Mouse (Mus musculus) naive thymus-derived CD4-positive, alpha-beta T cell, adult 5 months (primary cell): ENCODE data around the gene Abhd4. TPM values are rescaled to one million over a fixed set of nuclear protein-coding genes. Genes with fewer than 3 reads are reported as not detected.

Experiments used
- polyA plus RNA-seq: library from polyadenylated mRNA; unstranded; fragments of 100-300 nt; shearing (Covaris generic); gene quantifications from one replicate; pipeline ENCODE4 v1.2.1, GENCODE M21; 2017

The Abhd4 gene
- polyA plus RNA-seq, result 3.4 TPM

DNA sequence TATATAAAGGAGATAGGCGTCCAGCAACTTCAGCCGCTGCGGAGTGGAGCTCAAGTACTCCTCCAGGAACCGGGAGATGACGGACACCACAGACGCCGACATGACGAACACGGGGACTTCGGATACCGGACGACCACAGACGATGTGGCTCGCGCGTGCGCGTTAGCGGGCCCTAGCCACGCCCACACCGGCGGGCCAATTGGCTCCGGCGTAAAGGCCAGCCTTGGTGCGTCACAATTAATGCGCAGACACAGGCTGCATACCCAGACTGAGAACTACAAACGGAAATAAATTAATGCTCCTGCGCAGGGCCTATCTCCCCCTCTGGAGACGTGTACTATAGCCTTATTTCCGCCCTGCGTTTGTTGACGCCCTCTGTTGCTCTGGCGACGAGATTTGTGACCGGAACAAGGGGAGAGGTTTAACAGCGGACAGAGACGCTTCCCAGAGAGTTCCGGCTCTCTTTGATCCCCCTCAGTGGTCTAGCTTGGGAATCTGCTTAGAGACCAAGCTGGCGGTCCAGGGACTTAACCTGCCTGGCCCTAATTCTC, at the start of gene Abhd4, which contains the start of gene Dad1:
Gene Abhd4 (plus strand): TSS at position 448 of the 551 bp plus-strand sequence.
Gene Dad1 (minus strand): TSS at position 364 of the 551 bp plus-strand sequence.

DNA sequence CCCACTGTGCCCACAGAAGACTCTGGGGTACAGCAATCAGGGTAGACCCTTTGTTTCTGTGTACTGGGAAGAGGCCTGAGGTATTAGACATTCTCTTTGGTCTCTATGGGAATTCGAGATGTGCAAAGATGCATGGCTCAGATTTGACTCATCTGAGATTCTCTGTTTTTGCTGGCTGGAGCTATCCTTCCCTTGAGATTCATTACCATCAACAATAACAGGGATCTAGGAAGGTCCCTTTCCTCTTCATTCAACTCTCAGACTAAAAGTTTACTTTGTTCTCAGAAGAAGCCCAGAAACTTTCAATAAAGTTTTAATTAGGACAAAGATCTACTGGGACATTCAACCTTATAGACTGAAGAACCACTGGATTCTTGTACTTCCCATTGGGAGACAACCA, 30.9 kb downstream of the Abhd4 start, which contains the start of gene Olfr49:
Gene Olfr49 (minus strand): TSS at position 101 of the 400 bp plus-strand sequence.

Other genes starting within 250 kb of the Abhd4 start
- gene Dad1, start 84 bp upstream of the Abhd4 start, polyA plus RNA-seq, result 421 TPM
- gene Olfr49, start 30.8 kb downstream of the Abhd4 start, polyA plus RNA-seq, result 0.11 TPM
- 51.3 TPM for gene Oxa1l, start 106.6 kb downstream of the Abhd4 start, polyA plus RNA-seq
- 1.2 TPM for gene Slc7a7, start 163.6 kb downstream of the Abhd4 start, polyA plus RNA-seq
- gene Mrpl52, start 172.7 kb downstream of the Abhd4 start, polyA plus RNA-seq, result 69.2 TPM
- gene Mmp14, start 177.4 kb downstream of the Abhd4 start, polyA plus RNA-seq, result 0.49 TPM
- 182 TPM for gene Lrp10, start 209.9 kb downstream of the Abhd4 start, polyA plus RNA-seq
- not detected for gene Rem2, start 221.9 kb downstream of the Abhd4 start, polyA plus RNA-seq